Mouse (Mus musculus) stomach, postnatal 0 days (tissue): ENCODE data around the gene Rps6kc1.

Source experiments
- CTCF ChIP-seq: IDR thresholded peaks from 2 replicates; pipeline ENCODE4 v1.5.1; 2016; ENCODE audit warnings: antibody characterized with exemption, low read depth, mild to moderate bottlenecking, moderate library complexity
- EP300 ChIP-seq: optimal IDR thresholded peaks from 2 replicates; pipeline ENCODE3; 2016; ENCODE audit warnings: antibody characterized with exemption

GRCm38 (mm10) chr1:190823745-190824144 is 87.8 kb downstream of the Rps6kc1 start:
- TF ChIP-seq CTCF = no peak
- no peak for TF ChIP-seq EP300
